Mouse (Mus musculus): ENCODE measurements around the gene Tbx5.

Tbx5 gene

DNA sequence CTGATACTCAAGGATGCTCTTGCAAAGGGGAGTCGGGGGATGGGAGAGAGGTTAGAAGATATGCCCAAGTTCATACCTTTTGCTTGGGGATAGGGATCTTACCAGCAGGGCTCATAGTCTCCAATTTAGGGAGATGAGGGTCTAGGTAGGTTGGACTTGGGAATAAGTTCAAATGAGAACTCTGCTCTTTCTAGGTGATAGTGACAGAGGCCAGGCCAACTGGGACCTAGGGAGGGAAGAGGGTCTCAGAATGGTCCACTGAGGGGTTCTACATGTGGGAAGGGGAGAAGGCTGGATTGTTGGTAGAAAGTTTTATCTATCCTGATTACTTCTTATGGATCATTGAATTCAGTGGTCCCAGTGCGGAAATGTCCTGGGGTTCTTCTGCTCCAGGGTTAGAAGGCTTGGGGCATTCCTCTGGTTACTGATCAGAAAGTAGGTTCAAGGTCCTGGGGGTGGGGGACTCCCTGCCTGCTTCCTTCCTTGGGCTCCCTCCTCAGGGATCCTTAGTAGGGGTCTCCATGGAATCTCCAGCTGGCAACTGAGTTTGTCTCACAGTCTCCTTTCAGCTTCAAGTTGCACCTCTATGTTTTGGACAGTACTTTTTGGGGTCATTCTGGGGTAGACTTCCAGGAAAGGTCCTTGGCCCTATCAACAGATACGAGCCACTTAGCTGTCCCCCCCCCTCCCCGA is 10.4 kb downstream of the Tbx5 start:
- DNase-seq (ENCODE audit: low read depth), result no peak

DNA sequence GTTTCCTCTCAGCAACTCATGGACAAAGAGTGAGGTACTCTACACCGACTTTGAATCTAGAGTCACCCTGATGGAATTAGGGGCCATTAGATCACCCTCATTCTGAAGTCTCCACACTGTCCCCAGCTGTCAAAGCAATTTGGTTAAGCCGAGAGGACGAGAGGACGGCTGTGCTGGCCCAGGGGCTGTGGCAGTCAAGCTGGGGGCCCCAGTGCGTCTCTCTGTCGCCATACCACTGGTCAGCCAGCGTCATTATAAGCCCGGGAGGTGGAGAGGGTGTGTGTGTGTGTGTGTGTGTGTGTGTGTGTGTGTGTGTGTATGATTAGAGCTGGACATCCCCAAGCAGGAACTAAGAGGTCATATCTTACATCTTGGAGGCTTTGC is 10.9 kb downstream of the Tbx5 start:
- no peak for DNase-seq (ENCODE audit: low read depth)

DNA sequence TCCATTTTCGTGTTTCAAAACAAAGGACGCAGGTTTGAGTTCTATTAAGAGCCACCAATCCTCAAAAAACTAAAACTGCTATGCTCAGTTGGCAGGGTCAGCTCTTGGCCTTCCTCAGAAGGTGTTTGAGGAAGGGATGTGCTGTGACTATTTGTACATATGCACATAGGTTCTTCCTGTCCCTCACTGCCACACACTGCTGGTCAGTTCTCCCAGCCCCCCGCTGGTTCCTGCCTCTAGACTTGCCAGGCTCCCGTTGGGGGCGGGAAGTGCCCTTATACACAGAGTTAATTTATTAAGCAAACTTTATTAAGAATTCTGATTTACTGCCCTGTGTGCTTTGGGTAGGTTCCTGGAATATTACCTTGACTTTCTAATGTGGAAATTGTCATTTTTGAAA is 11.9 kb downstream of the Tbx5 start:
- DNase-seq (ENCODE audit: low read depth), result no peak

DNA sequence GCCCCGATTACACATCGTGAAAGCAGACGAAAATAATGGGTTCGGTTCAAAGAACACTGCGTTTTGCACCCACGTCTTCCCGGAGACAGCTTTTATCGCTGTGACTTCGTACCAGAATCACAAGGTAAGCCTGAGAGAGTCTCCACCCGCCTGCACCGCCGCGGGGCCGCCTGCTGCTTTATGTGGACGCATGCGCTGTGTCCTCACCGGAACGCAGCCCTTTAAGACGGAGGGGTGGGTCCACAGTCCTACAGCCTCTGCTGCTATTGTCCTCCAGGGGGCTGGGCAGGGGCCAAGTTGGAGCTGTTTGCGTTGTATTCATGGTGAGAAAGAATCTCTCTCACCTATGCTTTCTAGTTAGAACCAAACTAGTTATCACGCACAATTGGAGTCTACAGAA is 12.5 kb downstream of the Tbx5 start:
- no peak for DNase-seq (ENCODE audit: low read depth)

- DNase-seq (ENCODE audit: low read depth), result no peak
These were observed 24.6 kb downstream of the Tbx5 start for GRCm38 (mm10) chr5:119857052-119857451.

DNA sequence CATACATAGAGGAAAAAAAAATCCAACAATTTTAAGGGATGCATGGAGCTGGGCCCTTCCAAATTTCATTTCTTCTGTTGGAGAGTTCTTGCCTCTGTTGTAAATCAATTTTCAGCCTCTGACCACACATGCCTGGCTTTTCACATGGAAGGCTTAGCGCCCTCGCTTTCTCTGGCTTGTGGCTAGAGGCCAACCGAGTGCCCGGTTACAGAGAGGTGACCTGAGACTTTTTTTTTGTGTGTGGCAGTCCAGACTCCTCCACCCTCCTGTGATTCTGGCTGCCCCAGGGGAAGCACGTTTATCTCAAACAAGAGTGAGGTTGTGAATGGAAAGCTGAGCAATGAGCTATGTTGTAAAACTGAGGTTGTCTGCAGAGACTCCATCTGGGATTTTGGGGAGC is 28.8 kb downstream of the Tbx5 start:
- DNase-seq (ENCODE audit: low read depth), result no peak

GRCm38 (mm10) chr5:119862431-119862830 is 30.0 kb downstream of the Tbx5 start:
- DNase-seq (ENCODE audit: low read depth), result no peak

DNA sequence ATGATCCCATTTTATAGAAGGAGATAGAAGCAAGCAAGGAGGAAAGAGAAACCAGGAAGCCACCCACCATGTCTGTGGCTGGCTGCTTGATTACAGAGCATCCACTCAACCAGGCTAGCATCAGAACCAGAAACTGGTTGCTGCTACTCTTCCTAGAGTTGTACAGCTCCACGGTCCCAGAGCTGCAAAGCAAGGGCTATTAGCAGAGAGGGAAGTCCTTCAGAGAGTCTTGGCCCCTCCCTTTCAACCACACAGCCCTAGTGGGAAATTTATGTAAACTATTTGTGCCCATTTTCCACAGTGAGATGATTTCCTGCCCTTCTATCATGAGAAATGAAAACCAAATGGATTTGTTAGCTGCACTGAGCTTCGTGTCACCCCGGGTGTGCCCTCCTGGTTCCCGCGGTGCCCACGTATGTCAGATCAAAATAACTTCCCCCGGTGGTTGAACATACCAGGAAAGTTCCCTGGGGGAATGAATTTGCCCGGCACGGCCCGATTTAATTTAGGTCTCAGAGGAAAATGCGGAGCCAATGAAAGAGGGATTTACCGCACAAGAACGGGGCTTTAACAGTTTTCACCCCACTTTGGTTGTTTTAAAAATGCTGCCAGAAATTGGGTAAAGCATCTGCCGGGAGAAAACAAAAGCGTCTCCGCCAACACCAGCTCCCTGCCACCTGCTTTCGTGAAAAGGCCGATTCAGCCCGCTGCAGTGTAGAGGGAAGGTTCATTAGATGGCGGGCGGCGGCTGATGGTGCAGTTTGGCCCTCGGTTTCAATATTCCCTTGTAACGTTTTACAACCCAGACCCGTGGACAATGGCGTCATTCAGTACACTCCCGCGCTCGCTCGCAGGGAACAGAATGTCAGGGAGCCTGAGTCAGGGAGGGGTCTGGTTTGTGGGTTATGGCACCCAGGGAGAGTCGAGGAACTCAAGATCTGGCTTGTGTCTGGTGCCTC is 34.1 kb downstream of the Tbx5 start:
- no peak for DNase-seq (ENCODE audit: low read depth)

DNA sequence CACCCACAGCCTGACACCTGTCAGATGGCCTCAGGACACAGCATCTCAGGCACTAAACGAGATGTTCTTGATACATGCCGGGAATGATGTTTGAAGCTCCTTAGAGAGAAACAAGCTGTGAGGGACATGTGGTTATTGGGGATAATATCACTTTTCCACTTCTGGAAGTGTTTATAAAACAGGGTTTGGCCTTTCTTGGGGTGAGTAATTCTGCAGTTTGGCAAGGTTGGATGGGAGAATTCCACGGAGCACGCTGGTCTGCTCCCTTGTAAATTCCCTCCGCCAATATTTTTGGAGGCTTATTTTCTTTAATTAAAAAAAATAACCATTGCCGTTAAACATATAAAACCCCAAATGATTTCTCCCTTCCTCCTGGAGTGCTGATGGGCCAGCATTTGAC is 35.5 kb downstream of the Tbx5 start:
- no peak for DNase-seq (ENCODE audit: low read depth)

- DNase-seq (ENCODE audit: low read depth), result no peak
These were observed 43.0 kb downstream of the Tbx5 start for GRCm38 (mm10) chr5:119875421-119875820.

DNA sequence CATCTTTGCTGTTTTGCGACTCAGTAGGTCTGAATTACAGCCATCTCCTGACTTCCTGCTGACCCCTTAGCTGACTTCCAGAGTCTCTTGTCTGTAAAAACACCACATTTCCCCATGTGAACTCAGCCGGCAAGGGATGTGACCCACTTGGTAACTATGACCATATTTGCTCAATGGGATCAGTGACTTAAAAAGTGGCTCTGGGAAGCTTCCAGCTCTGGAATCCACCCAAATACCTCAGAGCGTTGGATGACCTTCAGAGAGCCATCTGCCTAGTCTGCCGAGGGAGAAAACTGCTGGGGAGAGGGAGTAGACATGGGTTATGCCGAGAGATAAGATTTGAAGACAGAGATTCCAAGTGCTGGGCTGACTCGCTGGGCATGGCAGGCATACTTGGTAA is 44.7 kb downstream of the Tbx5 start:
- no peak for DNase-seq (ENCODE audit: low read depth)

DNA sequence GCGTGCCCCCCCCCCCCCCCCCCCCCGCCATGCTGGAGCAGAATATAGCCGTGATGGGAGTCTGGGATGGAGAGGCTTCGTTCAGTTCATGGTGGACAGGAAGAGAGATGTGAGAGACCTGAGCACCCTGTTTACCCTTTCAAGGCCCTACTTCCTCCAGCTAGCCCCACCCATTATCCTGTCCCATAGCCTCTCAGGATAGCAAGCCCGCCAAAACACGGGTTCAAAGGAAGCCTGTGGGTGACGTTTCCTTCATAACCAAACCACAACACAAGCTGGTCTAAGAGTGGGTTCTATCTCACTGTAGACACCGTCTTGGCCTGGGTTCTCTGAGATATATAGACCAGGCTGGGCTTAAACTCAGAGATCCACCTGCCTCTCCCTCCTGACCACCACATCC is 53.1 kb downstream of the Tbx5 start:
- no peak for DNase-seq (ENCODE audit: low read depth)

GRCm38 (mm10) chr5:119887381-119887780 is 54.9 kb downstream of the Tbx5 start:
- DNase-seq (ENCODE audit: low read depth), result no peak

DNA sequence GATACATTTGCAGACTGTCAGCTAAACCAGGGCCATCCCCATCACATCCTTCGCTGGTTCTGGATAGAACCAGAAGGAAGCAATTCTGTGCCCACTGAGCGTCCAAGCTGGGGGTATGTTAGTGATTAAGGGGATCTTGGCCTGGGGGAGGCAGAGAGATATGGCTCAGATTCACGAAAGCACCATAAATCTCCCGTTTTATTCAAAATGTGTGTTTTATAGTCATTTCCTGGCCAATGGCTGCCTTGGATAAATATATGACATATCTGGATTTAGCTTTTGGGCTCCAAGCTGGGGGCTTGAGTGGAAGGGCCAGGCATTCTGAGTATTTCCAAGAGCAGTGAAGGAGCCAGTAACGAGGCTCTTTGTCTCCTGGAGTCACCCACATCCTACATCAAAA is 59.5 kb downstream of the Tbx5 start:
- DNase-seq (ENCODE audit: low read depth), result no peak

DNA sequence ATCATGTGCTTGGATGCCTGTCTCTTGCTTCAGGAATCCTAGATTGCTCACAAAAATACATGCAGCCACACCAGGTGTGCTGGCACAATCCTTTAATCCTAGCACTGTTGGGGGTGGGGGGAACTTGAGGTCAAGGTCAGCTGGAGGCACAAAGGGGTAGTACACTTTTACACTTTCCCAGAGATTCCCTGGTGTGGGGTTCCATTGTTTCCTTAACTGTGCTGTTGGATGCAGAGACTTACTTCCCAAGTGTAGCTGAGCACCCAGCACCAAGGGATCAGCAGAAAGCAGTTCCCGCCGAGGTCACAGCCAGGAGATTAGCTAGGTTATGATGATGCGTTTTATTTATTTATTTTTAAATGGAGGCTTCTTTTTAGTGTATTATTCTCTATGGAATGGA is 60.6 kb downstream of the Tbx5 start:
- DNase-seq (ENCODE audit: low read depth), result no peak

DNA sequence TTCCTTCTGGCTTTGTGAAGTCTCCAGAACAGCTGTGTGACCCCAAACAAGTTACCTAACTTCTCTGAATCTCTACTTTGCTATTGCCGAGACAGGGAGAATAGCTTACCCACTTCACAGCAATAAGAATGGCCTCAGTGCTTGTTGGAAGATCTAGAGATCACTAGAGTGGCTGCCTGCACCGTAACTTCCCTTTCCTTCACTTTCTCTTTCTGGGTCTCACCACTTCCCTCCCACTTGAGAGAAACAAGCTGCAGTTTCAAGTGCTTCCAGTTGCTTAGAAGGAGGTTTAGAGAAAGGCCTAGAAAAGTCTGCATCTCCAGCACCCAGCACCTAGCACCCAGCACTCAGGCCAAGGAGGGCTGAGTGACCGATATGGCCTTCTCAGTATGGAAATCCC is 64.1 kb downstream of the Tbx5 start:
- no peak for DNase-seq (ENCODE audit: low read depth)

DNA sequence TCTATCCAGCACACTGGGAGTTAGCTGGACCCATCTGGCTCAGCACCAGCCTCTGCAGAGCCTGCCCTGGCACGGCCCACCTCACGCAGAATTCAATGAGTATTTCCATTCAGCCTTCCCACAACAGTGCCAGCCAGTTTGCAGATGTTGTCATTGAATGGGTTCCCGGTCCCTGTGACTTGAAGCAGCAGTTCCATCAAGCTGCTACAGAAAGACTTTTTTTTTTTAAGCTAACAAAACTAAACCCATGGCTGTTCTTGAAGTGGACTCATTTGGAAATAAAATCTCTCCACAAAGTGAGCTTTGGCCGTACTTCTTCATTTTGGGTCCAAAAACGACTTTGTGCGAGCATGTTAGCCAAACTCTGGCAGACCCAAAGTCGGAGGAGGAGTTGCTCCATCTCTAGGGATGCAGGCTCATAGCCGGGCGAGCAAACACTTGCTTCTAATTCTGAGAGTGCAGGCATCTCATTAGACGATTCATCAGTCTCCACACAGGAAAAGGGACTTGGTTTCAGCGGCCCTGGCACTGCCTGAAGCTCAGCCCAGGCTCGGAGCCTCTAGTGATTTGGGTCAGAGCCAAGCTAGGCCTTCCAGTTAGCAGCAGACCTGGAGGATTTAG is 84.2 kb downstream of the Tbx5 start:
- no peak for DNase-seq (ENCODE audit: low read depth)

GRCm38 (mm10) chr5:119918381-119918780 is 85.9 kb downstream of the Tbx5 start:
- DNase-seq (ENCODE audit: low read depth), result peak; percentile 6

- DNase-seq (ENCODE audit: low read depth), result no peak
These were observed 88.5 kb downstream of the Tbx5 start for GRCm38 (mm10) chr5:119920941-119921340.

DNA sequence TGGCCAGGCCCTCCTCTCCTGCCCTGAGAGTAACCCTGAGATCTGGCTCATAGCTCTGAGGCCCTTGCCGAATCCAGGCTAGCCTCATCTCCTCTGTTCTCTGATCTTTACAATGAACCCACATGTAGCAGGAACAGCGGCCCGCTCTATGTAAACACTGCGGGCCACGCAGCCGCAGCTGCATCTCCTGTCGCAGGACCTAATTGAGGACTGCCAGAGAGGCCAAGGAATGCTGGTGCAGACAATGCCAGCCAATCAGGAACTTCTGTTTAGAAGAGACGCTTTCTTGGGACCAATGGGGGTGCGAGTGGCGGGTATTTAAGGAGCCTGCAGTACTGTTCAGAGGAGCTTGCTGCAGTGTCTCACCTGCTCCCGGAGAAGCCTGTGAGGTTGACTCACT is 89.8 kb downstream of the Tbx5 start:
- no peak for DNase-seq (ENCODE audit: low read depth)
